Mouse (Mus musculus): ENCODE data around the gene 9030612E09Rik.

DNA sequence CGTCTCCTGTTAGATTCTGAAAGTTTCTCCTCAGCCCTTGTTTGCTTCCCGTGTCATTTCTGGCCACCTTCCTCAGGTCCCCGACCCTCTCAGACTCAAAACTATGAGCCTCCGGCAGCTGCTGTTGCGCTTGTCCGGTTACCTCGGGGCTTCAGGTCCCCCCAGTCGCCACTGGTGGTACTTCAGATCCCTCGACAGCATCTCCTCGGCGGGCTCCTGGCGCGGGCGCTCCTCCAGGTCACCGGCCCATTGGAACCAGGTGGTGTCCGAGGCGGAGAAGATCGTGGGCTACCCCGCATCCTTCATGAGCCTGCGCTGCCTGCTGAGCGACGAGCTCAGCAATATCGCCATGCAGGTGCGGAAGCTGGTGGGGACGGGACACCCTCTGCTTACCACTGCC, 47.2 kb downstream of the 9030612E09Rik start:
- TF ChIP-seq MAX (IDR thresholded peaks at IDR 0.05; ENCODE audit: low read depth) (no peak), USF1 (IDR thresholded peaks at IDR 0.05; ENCODE audit: low read depth) (no peak), POLR2A (IDR thresholded peaks at IDR 0.05; ENCODE audit: insufficient read length, low read depth) (no peak), POLR2AphosphoS2 (IDR thresholded peaks at IDR 0.05; ENCODE audit: insufficient read length, low read depth) (no peak), TCF12 (IDR thresholded peaks at IDR 0.05; ENCODE audit: insufficient read depth, poor library complexity, severe bottlenecking) (no peak), E2F4 (IDR thresholded peaks at IDR 0.05; ENCODE audit: insufficient read depth) (no peak)

Data from myocyte (in vitro differentiated cells).